Mouse (Mus musculus) duodenum, adult 2 months (tissue): Measurements from ENCODE around the gene Ccdc187. TPM values are rescaled to one million over a fixed set of nuclear protein-coding genes. Genes with fewer than 3 reads are reported as not detected.

Experiments used
- polyA plus RNA-seq: library from polyadenylated mRNA; depleted of rRNA; stranded (reverse); fragments of >200 nt; gene quantifications from 2 replicates; pipeline ENCODE4 v1.2.3, GENCODE M21; 2012; ENCODE audit warnings: low replicate concordance; rRNA removed

Ccdc187 gene
- 0.17 and 0.49 TPM in 2 replicates for polyA plus RNA-seq

GRCm38 (mm10) chr2:26294457-26294856 lies at the start of gene Ccdc187:
Gene Ccdc187, minus strand, starts transcription at chr2:26294557.

DNA sequence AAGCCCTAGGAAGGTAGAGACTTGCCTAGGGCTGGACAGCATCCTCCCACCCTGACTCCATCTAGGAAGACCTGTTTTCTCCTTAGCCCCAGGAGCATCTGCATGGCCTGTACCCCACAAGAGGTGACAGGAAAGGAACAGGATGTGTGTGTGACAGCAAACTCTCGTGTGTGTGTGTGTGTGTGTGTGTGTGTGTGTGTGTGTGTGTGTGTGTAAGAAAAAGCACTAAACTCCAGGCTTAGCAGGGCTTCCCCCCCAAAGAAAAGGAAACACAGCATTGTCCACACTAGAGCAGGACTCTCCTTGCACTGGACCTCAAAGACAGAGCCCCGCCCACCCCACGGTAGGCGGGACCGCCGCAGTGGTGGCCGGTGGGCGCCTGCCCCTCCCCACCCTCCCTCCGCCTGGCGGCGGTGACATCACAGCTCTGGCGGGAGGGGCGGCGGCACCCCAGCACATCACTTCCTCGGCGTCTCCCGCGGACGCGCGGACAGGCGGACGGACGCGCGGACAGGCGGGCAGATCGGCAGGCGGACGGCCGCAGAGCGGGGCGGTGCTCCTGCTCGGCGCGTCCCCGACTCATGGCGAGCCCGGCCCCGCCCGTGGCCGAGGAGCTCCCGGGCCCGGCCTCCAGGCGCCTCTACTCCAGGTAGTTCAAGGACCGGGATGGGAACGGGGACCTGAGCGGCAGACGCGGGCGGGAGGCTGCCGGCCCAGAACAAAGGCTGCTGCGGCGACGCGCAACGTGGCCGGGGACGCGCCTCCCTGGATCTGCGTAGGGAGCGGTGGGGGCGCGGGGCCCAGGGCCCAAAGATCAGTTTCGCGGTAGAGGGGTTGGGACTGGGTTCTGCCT lies 20.9 kb upstream of the Ccdc187 start, which contains the start of gene Gpsm1:
TSS of gene Gpsm1 (plus strand) at position 444 of the 853 bp plus-strand sequence.

DNA sequence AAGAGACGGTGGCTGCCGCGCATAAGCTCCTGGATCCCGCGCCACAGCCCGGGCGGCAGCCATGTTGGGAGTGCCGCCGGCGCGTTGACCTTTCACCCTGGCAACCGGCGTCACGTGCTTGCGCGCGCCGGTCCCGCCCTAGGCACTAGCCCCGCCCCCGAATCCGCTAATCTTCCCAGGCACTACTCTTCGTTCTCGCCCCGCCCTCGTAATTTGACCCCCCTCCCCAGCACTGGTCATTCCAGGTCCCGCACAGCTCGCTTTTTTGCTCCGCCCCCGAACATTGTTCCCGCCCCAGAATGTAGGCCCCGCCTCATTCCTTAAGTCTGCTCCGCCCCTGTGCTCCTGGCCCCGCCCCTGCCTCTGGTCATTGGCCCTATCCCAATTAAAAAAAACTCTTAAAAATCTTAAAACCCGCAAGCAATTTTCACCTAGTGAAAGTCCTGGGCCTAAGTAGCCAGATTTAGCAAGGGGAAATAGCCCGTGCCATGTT lies 57.0 kb downstream of the Ccdc187 start, which contains the start of gene Qsox2:
TSS of gene Qsox2 (minus strand) at position 236 of the 493 bp plus-strand sequence.

GRCm38 (mm10) chr2:26208126-26208789 lies 86.1 kb downstream of the Ccdc187 start, which contains the start of gene Lhx3:
Gene Lhx3, minus strand, starts transcription at chr2:26208289.

Other genes with a start within 250 kb of the Ccdc187 start
- 35.6 and 37.9 TPM in 2 replicates for gene Nacc2, start 171.3 kb downstream of the Ccdc187 start, polyA plus RNA-seq
- gene Lhx3, start 86.3 kb downstream of the Ccdc187 start, polyA plus RNA-seq = 0.05 TPM in 1 of 2 replicates, not detected in the other
- 8.1 and 9.7 TPM in 2 replicates for gene Qsox2, start 57.0 kb downstream of the Ccdc187 start, polyA plus RNA-seq
- 8.5 and 9.0 TPM in 2 replicates for gene Gpsm1, start 21.0 kb upstream of the Ccdc187 start, polyA plus RNA-seq
- gene Dnlz, start 57.6 kb upstream of the Ccdc187 start, polyA plus RNA-seq = 20.7 and 26.3 TPM in 2 replicates
- 2.8 and 3.7 TPM in 2 replicates for gene Card9, start 66.4 kb upstream of the Ccdc187 start, polyA plus RNA-seq
- 19.9 and 28.1 TPM in 2 replicates for gene Snapc4, start 86.1 kb upstream of the Ccdc187 start, polyA plus RNA-seq
- 46.8 and 50.7 TPM in 2 replicates for gene Entr1, start 94.8 kb upstream of the Ccdc187 start, polyA plus RNA-seq
- gene Pmpca, start 94.8 kb upstream of the Ccdc187 start, polyA plus RNA-seq = 11.9 and 37.6 TPM in 2 replicates
- gene Inpp5e, start 114.6 kb upstream of the Ccdc187 start, polyA plus RNA-seq = 11.2 and 15.5 TPM in 2 replicates
- 53.8 and 75.0 TPM in 2 replicates for gene Sec16a, start 150.7 kb upstream of the Ccdc187 start, polyA plus RNA-seq
- gene Notch1, start 222.1 kb upstream of the Ccdc187 start, polyA plus RNA-seq = 10.2 and 14.7 TPM in 2 replicates